Mouse (Mus musculus) layer of hippocampus, adult 9-11 months (tissue): ENCODE measurements around the gene Sh3rf3.
A peak's percentile ranks its signal among the peaks of the same experiment; 100 is the strongest.

ENCODE experiments used
- DNase-seq: peaks from one replicate; pipeline ENCODE4 v3.0.0; 2022

Gene Sh3rf3

GRCm38 (mm10) chr10:58922216-58922829 lies 109.2 kb downstream of the Sh3rf3 start:
- DNase-seq = no peak

GRCm38 (mm10) chr10:58922993-58923392 lies 109.8 kb downstream of the Sh3rf3 start:
- no peak for DNase-seq

GRCm38 (mm10) chr10:58926578-58926977 lies 113.4 kb downstream of the Sh3rf3 start:
- peak; percentile 47 for DNase-seq

- no peak for DNase-seq
These were observed 115.8 kb downstream of the Sh3rf3 start for GRCm38 (mm10) chr10:58928952-58929442.

- DNase-seq = no peak
These were observed 119.1 kb downstream of the Sh3rf3 start for GRCm38 (mm10) chr10:58932151-58932773.

GRCm38 (mm10) chr10:58935606-58936005 lies 122.4 kb downstream of the Sh3rf3 start:
- DNase-seq = no peak

- peak; percentile 45 for DNase-seq
These were observed 123.3 kb downstream of the Sh3rf3 start for GRCm38 (mm10) chr10:58936441-58936860.

GRCm38 (mm10) chr10:58937521-58937920 lies 124.4 kb downstream of the Sh3rf3 start:
- DNase-seq = peak; percentile 29

- no peak for DNase-seq
These were observed 129.7 kb downstream of the Sh3rf3 start for GRCm38 (mm10) chr10:58942819-58943218.

- DNase-seq = no peak
These were observed 130.7 kb downstream of the Sh3rf3 start for GRCm38 (mm10) chr10:58943661-58944400.

- no peak for DNase-seq
These were observed 131.8 kb downstream of the Sh3rf3 start for GRCm38 (mm10) chr10:58944930-58945329.

- no peak for DNase-seq
These were observed 136.8 kb downstream of the Sh3rf3 start for GRCm38 (mm10) chr10:58949770-58950638.

- no peak for DNase-seq
These were observed 147.0 kb downstream of the Sh3rf3 start for GRCm38 (mm10) chr10:58960193-58960592.

GRCm38 (mm10) chr10:58968236-58968635 lies 155.1 kb downstream of the Sh3rf3 start:
- DNase-seq = no peak

GRCm38 (mm10) chr10:58969351-58969750 lies 156.2 kb downstream of the Sh3rf3 start:
- DNase-seq = no peak

- no peak for DNase-seq
These were observed 159.0 kb downstream of the Sh3rf3 start for GRCm38 (mm10) chr10:58972115-58972514.

- no peak for DNase-seq
These were observed 161.0 kb downstream of the Sh3rf3 start for GRCm38 (mm10) chr10:58974138-58974537.

GRCm38 (mm10) chr10:58979320-58979959 lies 166.3 kb downstream of the Sh3rf3 start:
- DNase-seq = no peak

GRCm38 (mm10) chr10:58981674-58982329 lies 168.6 kb downstream of the Sh3rf3 start:
- no peak for DNase-seq

GRCm38 (mm10) chr10:58982546-58983154 lies 169.5 kb downstream of the Sh3rf3 start:
- DNase-seq = no peak

- no peak for DNase-seq
These were observed 178.5 kb downstream of the Sh3rf3 start for GRCm38 (mm10) chr10:58991611-58992010.
